Mouse (Mus musculus): ENCODE measurements at regions not wholly inside any gene's neighbourhood (a gene's known extent, or its start where the extent isn't known, plus 50 kb on each side); places are given as distances from the start of the nearest gene placed in this dataset.

- Histone ChIP-seq H3K9me3 (ENCODE audit: control insufficient read depth, low read length) (no peaks in the 10 kb centered on the region), H3K4me1 (replicated peaks; ENCODE audit: control insufficient read depth, insufficient read depth) (peaks cover 5% of the 10 kb centered on the region), H3K9ac (ENCODE audit: low read length) (no peak overlapping the region), H3K27ac (replicated peaks) (no peak overlapping the region), H3K4me3 (ENCODE audit: low read depth, low read length) (no peak overlapping the region), H3K27me3 (ENCODE audit: control insufficient read depth, insufficient read depth, low read length) (no peaks in the 10 kb centered on the region), H3K4me2 (replicated peaks; ENCODE audit: low read depth) (no peak overlapping the region), H3K36me3 (ENCODE audit: control insufficient read depth, insufficient read depth, low read length) (no peaks in the 10 kb centered on the region)
- 22% methylated on average over 3 of the region's 3 CpGs for WGBS
- DNase-seq (ENCODE audit: low spot score) (no peak), ATAC-seq (ENCODE audit: low FRiP score, low TSS enrichment) (no peak)
- TF ChIP-seq CTCF (IDR thresholded peaks at IDR 0.05; ENCODE audit: low read depth) (no peak), EP300 (optimal IDR thresholded peaks at IDR 0.05) (no peak)
Observed at GRCm38 (mm10) chr4:105403169-105403568, 246.0 kb downstream of the Plpp3 start.

GRCm38 (mm10) chr4:105403686-105404085 lies 246.5 kb downstream of the Plpp3 start:
- Histone ChIP-seq H3K9ac (ENCODE audit: low read length) (no peak overlapping the region), H3K27ac (replicated peaks) (no peak overlapping the region), H3K4me3 (ENCODE audit: low read depth, low read length) (no peak overlapping the region), H3K9me3 (ENCODE audit: control insufficient read depth, low read length) (no peaks in the 10 kb centered on the region), H3K4me1 (replicated peaks; ENCODE audit: control insufficient read depth, insufficient read depth) (peaks cover 5% of the 10 kb centered on the region), H3K36me3 (ENCODE audit: control insufficient read depth, insufficient read depth, low read length) (no peaks in the 10 kb centered on the region), H3K4me2 (replicated peaks; ENCODE audit: low read depth) (no peak overlapping the region), H3K27me3 (ENCODE audit: control insufficient read depth, insufficient read depth, low read length) (no peaks in the 10 kb centered on the region)
- DNase-seq (ENCODE audit: low spot score) (no peak), ATAC-seq (ENCODE audit: low FRiP score, low TSS enrichment) (no peak)
- TF ChIP-seq CTCF (IDR thresholded peaks at IDR 0.05; ENCODE audit: low read depth): no peak
- no peak for TF ChIP-seq EP300 (optimal IDR thresholded peaks at IDR 0.05)
- 84% methylated on average over 6 of the region's 6 CpGs for WGBS

GRCm38 (mm10) chr4:105405728-105406127 lies 248.6 kb downstream of the Plpp3 start:
- no peak for DNase-seq (ENCODE audit: low spot score)
- Histone ChIP-seq H3K36me3 (ENCODE audit: control insufficient read depth, insufficient read depth, low read length) (no peaks in the 10 kb centered on the region), H3K4me1 (replicated peaks; ENCODE audit: control insufficient read depth, insufficient read depth) (peaks cover 5% of the 10 kb centered on the region), H3K9ac (ENCODE audit: low read length) (no peak overlapping the region), H3K27me3 (ENCODE audit: control insufficient read depth, insufficient read depth, low read length) (no peaks in the 10 kb centered on the region), H3K4me3 (ENCODE audit: low read depth, low read length) (no peak overlapping the region), H3K9me3 (ENCODE audit: control insufficient read depth, low read length) (no peaks in the 10 kb centered on the region), H3K27ac (replicated peaks) (no peak overlapping the region), H3K4me2 (replicated peaks; ENCODE audit: low read depth) (no peak overlapping the region)
- TF ChIP-seq CTCF (IDR thresholded peaks at IDR 0.05; ENCODE audit: low read depth) (no peak), EP300 (optimal IDR thresholded peaks at IDR 0.05) (no peak)
- ATAC-seq (ENCODE audit: low FRiP score, low TSS enrichment): no peak
- 81% methylated on average over 5 of the region's 5 CpGs for WGBS

- DNase-seq (ENCODE audit: low spot score) (no peak), ATAC-seq (ENCODE audit: low FRiP score, low TSS enrichment) (no peak)
- H3K27ac ChIP-seq (replicated peaks): peak overlapping the region; percentile 31; the same call in 1 of the 2 replicates
- no peaks in the 10 kb centered on the region for H3K27me3 ChIP-seq (ENCODE audit: control insufficient read depth, insufficient read depth, low read length)
- WGBS: 51% methylated on average over 14 of the region's 14 CpGs
- H3K4me3 ChIP-seq (ENCODE audit: low read depth, low read length): no peak overlapping the region
- peak overlapping the region; percentile 5; the same call in 1 of the 2 replicates for H3K4me2 ChIP-seq (replicated peaks; ENCODE audit: low read depth)
- peaks cover 5% of the 10 kb centered on the region for H3K4me1 ChIP-seq (replicated peaks; ENCODE audit: control insufficient read depth, insufficient read depth)
- no peak overlapping the region for H3K9ac ChIP-seq (ENCODE audit: low read length)
- H3K9me3 ChIP-seq (ENCODE audit: control insufficient read depth, low read length): no peaks in the 10 kb centered on the region
- no peaks in the 10 kb centered on the region for H3K36me3 ChIP-seq (ENCODE audit: control insufficient read depth, insufficient read depth, low read length)
- TF ChIP-seq CTCF (IDR thresholded peaks at IDR 0.05; ENCODE audit: low read depth): peak; percentile 18; the same call in 1 of the 2 replicates
- TF ChIP-seq EP300 (optimal IDR thresholded peaks at IDR 0.05): no peak
Observed at GRCm38 (mm10) chr4:105406786-105407464, 249.8 kb downstream of the Plpp3 start.

GRCm38 (mm10) chr4:105408896-105409295 lies 251.7 kb downstream of the Plpp3 start:
- TF ChIP-seq CTCF (IDR thresholded peaks at IDR 0.05; ENCODE audit: low read depth) (no peak), EP300 (optimal IDR thresholded peaks at IDR 0.05) (no peak)
- Histone ChIP-seq H3K36me3 (ENCODE audit: control insufficient read depth, insufficient read depth, low read length) (no peaks in the 10 kb centered on the region), H3K4me3 (ENCODE audit: low read depth, low read length) (no peak overlapping the region), H3K27ac (replicated peaks) (no peak overlapping the region), H3K9me3 (ENCODE audit: control insufficient read depth, low read length) (no peaks in the 10 kb centered on the region), H3K27me3 (ENCODE audit: control insufficient read depth, insufficient read depth, low read length) (no peaks in the 10 kb centered on the region), H3K4me1 (replicated peaks; ENCODE audit: control insufficient read depth, insufficient read depth) (no peaks in the 10 kb centered on the region), H3K9ac (ENCODE audit: low read length) (no peak overlapping the region), H3K4me2 (replicated peaks; ENCODE audit: low read depth) (no peak overlapping the region)
- DNase-seq (ENCODE audit: low spot score) (no peak), ATAC-seq (ENCODE audit: low FRiP score, low TSS enrichment) (no peak)
- 68% methylated on average over 9 of the region's 9 CpGs for WGBS

GRCm38 (mm10) chr4:105417166-105417565 lies 260.0 kb downstream of the Plpp3 start:
- TF ChIP-seq CTCF (IDR thresholded peaks at IDR 0.05; ENCODE audit: low read depth) (no peak), EP300 (optimal IDR thresholded peaks at IDR 0.05) (no peak)
- no peak overlapping the region for H3K4me3 ChIP-seq (ENCODE audit: low read depth, low read length)
- H3K9ac ChIP-seq (ENCODE audit: low read length): no peak overlapping the region
- DNase-seq (ENCODE audit: low spot score) (no peak), ATAC-seq (ENCODE audit: low FRiP score, low TSS enrichment) (no peak)
- H3K36me3 ChIP-seq (ENCODE audit: control insufficient read depth, insufficient read depth, low read length): no peaks in the 10 kb centered on the region
- no peak overlapping the region for H3K27ac ChIP-seq (replicated peaks)
- 94% methylated on average over 3 of the region's 3 CpGs for WGBS
- no peak overlapping the region for H3K4me2 ChIP-seq (replicated peaks; ENCODE audit: low read depth)
- no peaks in the 10 kb centered on the region for H3K27me3 ChIP-seq (ENCODE audit: control insufficient read depth, insufficient read depth, low read length)
- no peaks in the 10 kb centered on the region for H3K9me3 ChIP-seq (ENCODE audit: control insufficient read depth, low read length)
- H3K4me1 ChIP-seq (replicated peaks; ENCODE audit: control insufficient read depth, insufficient read depth): no peaks in the 10 kb centered on the region

All from stomach, postnatal 0 days (tissue).